Mouse (Mus musculus) skeletal muscle tissue, postnatal 0 days (tissue): ENCODE data around the gene Gm8237. TPM values are rescaled to one million over a fixed set of nuclear protein-coding genes. Genes with fewer than 3 reads are reported as not detected.

Experiments
- polyA plus RNA-seq: library from polyadenylated mRNA; unstranded; fragments of >200 nt; fragmentation: Nextera tagmentation; extraction: Ambion mirVana; gene quantifications from 2 replicates; pipeline ENCODE4 v1.2.1, GENCODE M21; 2015

Gm8237 gene
- polyA plus RNA-seq: 0.12 and 0.23 TPM in 2 replicates

GRCm38 (mm10) chr14:5880241-5880640 lies at the start of gene Gm8237:
Gene Gm8237 (minus strand): TSS chr14:5880382.

GRCm38 (mm10) chr14:5830229-5830628 lies 50.0 kb downstream of the Gm8237 start, which contains the start of gene Gm3424:
Gene Gm3424 (minus strand): TSS chr14:5830329.

Other genes starting within 250 kb of the Gm8237 start
- not detected in 2 replicates for gene Gm8265, start 247.4 kb downstream of the Gm8237 start, polyA plus RNA-seq
- not detected in 2 replicates for gene Gm9603, start 192.9 kb downstream of the Gm8237 start, polyA plus RNA-seq
- 0.29 TPM in 1 of 2 replicates, not detected in the other for gene Gm3373, start 138.8 kb downstream of the Gm8237 start, polyA plus RNA-seq
- 0.49 and 0.60 TPM in 2 replicates for gene Gm3383, start 72.4 kb downstream of the Gm8237 start, polyA plus RNA-seq
- not detected in 2 replicates for gene Gm3424, start 50.1 kb downstream of the Gm8237 start, polyA plus RNA-seq
- gene Gm3248, start 81.4 kb upstream of the Gm8237 start, polyA plus RNA-seq: 1.1 TPM in 2 replicates
- not detected in 2 replicates for gene Gm3453, start 98.8 kb upstream of the Gm8237 start, polyA plus RNA-seq
- not detected in 2 replicates for gene Gm6337, start 177.9 kb upstream of the Gm8237 start, polyA plus RNA-seq
- not detected in 2 replicates for gene Gm8206, start 213.6 kb upstream of the Gm8237 start, polyA plus RNA-seq
- gene Gm3468, start 228.3 kb upstream of the Gm8237 start, polyA plus RNA-seq: 0.15 and 0.49 TPM in 2 replicates
- gene Gm3476, start 245.4 kb upstream of the Gm8237 start, polyA plus RNA-seq: not detected in 2 replicates